Comparison of ENCODE assay signal across 9 mouse cellular contexts in genomic region chr10:87859453-87859852, GRCm38 (mm10). TPM values are rescaled to one million over a fixed set of nuclear protein-coding genes. Genes with fewer than 3 reads are reported as not detected.
DNase-seq lines count a peak whose midpoint lies in the region; ATAC-seq and TF ChIP-seq lines count a peak whose summit lies in the region.
"Had no signal": no experiment of that assay in that cellular context is flagged by ENCODE, and none has a peak within 500 bp of the region (broad histone marks: within the 10 kb centered on the region; RNA-seq: fewer than 3 reads in every experiment).

No protein-coding gene starts in this region.

- no peaks in the 10 kb centered on the region for H3K36me3 ChIP-seq in forebrain, embryonic 11.5 days (ENCODE audit: control insufficient read depth, insufficient read depth, low read length)
- no peaks in the 10 kb centered on the region for H3K36me3 ChIP-seq in limb, embryonic 10.5 days
- no peaks in the 10 kb centered on the region for H3K36me3 ChIP-seq in neural tube, embryonic 15.5 days

- no peaks in the 10 kb centered on the region for H3K9me3 ChIP-seq in forebrain, embryonic 11.5 days (ENCODE audit: control insufficient read depth, low read length)
- no peaks in the 10 kb centered on the region for H3K9me3 ChIP-seq in limb, embryonic 10.5 days (replicated peaks)
- H3K9me3 ChIP-seq in neural tube, embryonic 15.5 days (replicated peaks) = no peaks in the 10 kb centered on the region

- peak overlapping the region; percentile 44 for H3K4me3 ChIP-seq in left cerebral cortex, adult 2 months
- peak overlapping the region; percentile 41 for H3K4me3 ChIP-seq in forebrain, embryonic 11.5 days (ENCODE audit: low read depth, low read length)
- peak overlapping the region; percentile 57 for H3K4me3 ChIP-seq in limb, embryonic 10.5 days
- H3K4me3 ChIP-seq in neural tube, embryonic 15.5 days (replicated peaks) = peak overlapping the region; percentile 41

- DNase-seq in left cerebral cortex, adult 2 months (ENCODE audit: extremely low spot score in 1 of 2, low spot score in 2 of 2) = no peak
- no peak for DNase-seq in left cerebral cortex, postnatal 10 days (ENCODE audit: extremely low spot score in 1 of 2, low spot score in 2 of 2)
- DNase-seq in forebrain, embryonic 11.5 days (ENCODE audit: low spot score) = no peak
- no peak for DNase-seq in limb, embryonic 10.5 days (ENCODE audit: low spot score)
- no peak for DNase-seq in adrenal gland, adult 2 months
- no peak for DNase-seq in left cerebral cortex, adult 9 months (ENCODE audit: low spot score in 2 of 2)
- no peak for DNase-seq in cerebellum, adult 8-10 months

- H3K9ac ChIP-seq in forebrain, embryonic 11.5 days (ENCODE audit: low read length) = no peak overlapping the region; the same call in 1 of the 2 replicates
- H3K9ac ChIP-seq in neural tube, embryonic 15.5 days (replicated peaks) = peak overlapping the region; percentile 36; the same call in 1 of the 2 replicates

- peaks cover 9% of the 10 kb centered on the region for H3K4me1 ChIP-seq in forebrain, embryonic 11.5 days (replicated peaks; ENCODE audit: control insufficient read depth, insufficient read depth, low read length)
- peaks cover 100% of the 10 kb centered on the region for H3K4me1 ChIP-seq in limb, embryonic 10.5 days
- peaks cover 32% of the 10 kb centered on the region for H3K4me1 ChIP-seq in neural tube, embryonic 15.5 days

- intact Hi-C loops in left cerebral cortex, adult 2 months (cut with DNase I) = loop anchor here (5.0 kb wide), 1 partner anchor 258 kb away; no protein-coding TSS in a partner anchor
- intact Hi-C loops in left cerebral cortex, postnatal 10 days (cut with DNase I) = loop anchor here (10.0 kb wide), 2 partner anchors 265 to 445 kb away; no protein-coding TSS in a partner anchor

- H3K27ac ChIP-seq in left cerebral cortex, adult 2 months = 0 out of 2 replicates have a peak overlapping the region, but pooled peaks have one; percentile 21
- H3K27ac ChIP-seq in forebrain, embryonic 11.5 days (ENCODE audit: low read depth, low read length) = no peak overlapping the region
- H3K27ac ChIP-seq in limb, embryonic 10.5 days = peak overlapping the region; percentile 88
- H3K27ac ChIP-seq in neural tube, embryonic 15.5 days (replicated peaks) = peak overlapping the region; percentile 66; the same call in 1 of the 2 replicates

- no peaks in the 10 kb centered on the region for H3K27me3 ChIP-seq in forebrain, embryonic 11.5 days (ENCODE audit: control insufficient read depth, insufficient read depth, low read length)
- H3K27me3 ChIP-seq in limb, embryonic 10.5 days (ENCODE audit: low read depth, poor library complexity, severe bottlenecking) = peaks cover 7% of the 10 kb centered on the region; the same call in 1 of the 2 replicates
- 0 out of 2 replicates have a peak, but pooled peaks cover 3% of the 10 kb centered on the region for H3K27me3 ChIP-seq in neural tube, embryonic 15.5 days (replicated peaks)
- H3K27me3 ChIP-seq: Patski had no signal

- TF ChIP-seq CTCF in left cerebral cortex, adult 2 months (IDR thresholded peaks at IDR 0.05) = no peak

- peak overlapping the region; percentile 71 for H3K4me2 ChIP-seq in forebrain, embryonic 11.5 days (ENCODE audit: low read depth, low read length, severe bottlenecking)
- peak overlapping the region; percentile 76 for H3K4me2 ChIP-seq in neural tube, embryonic 15.5 days

- no peak for ATAC-seq in forebrain, embryonic 11.5 days (replicated peaks; ENCODE audit: low FRiP score)
- ATAC-seq in neural tube, embryonic 15.5 days (ENCODE audit: low FRiP score) = peak; percentile 36; the same call in 1 of the 2 replicates
- ATAC-seq: Patski had no signal

- 14% methylated on average over 10 of the region's 10 CpGs for WGBS in forebrain, embryonic 11.5 days
- WGBS in limb, embryonic 10.5 days = 28% methylated on average over 10 of the region's 10 CpGs
- WGBS in neural tube, embryonic 15.5 days = 11% methylated on average over 10 of the region's 10 CpGs

RNA-seq across cellular contexts. Expression of gene Igf1, which starts 1.4 kb away (rescaled TPM):
- total RNA-seq in left cerebral cortex, adult 2 months (2021) = 1 to 10 TPM; 7.3 to 8.5 TPM
- 10 to 100 TPM; 18.5 to 21.2 TPM for total RNA-seq in left cerebral cortex, postnatal 10 days (2021)
- polyA plus RNA-seq in forebrain, embryonic 11.5 days (2014; fragmentation: Nextera tagmentation; extraction: Ambion mirVana) = 21.1 and 23.7 TPM in 2 replicates
- 17.5 and 58.7 TPM in 2 replicates for polyA plus RNA-seq in limb, embryonic 10.5 days (2016; fragmentation: Nextera tagmentation; extraction: Ambion mirVana)
- polyA plus RNA-seq in neural tube, embryonic 15.5 days (2015; fragmentation: Nextera tagmentation; extraction: Ambion mirVana) = 24.7 and 29.6 TPM in 2 replicates
- 10 to 100 TPM; 39.0 to 46.4 TPM for total RNA-seq in adrenal gland, adult 2 months (2021)
- 23.7 and 31.9 TPM in 2 replicates for polyA plus RNA-seq in adrenal gland, adult 2 months (2012; rRNA removed)
